Mouse (Mus musculus) ES-Bruce4 (cell line): ENCODE data around the gene Zcchc24.

ENCODE experiments used
- CTCF ChIP-seq: IDR thresholded peaks from one replicate; pipeline ENCODE4 v1.8.1; 2011; ENCODE audit warnings: low read depth, low read length
- EP300 ChIP-seq: IDR thresholded peaks from 2 replicates; pipeline ENCODE4 v1.6.1; 2011; ENCODE audit warnings: low read depth, low read length; ENCODE audit not compliant: insufficient read depth
- POLR2A ChIP-seq: IDR thresholded peaks from one replicate; pipeline ENCODE4 v1.8.1; 2011; ENCODE audit warnings: low read length; ENCODE audit not compliant: insufficient read depth

DNA sequence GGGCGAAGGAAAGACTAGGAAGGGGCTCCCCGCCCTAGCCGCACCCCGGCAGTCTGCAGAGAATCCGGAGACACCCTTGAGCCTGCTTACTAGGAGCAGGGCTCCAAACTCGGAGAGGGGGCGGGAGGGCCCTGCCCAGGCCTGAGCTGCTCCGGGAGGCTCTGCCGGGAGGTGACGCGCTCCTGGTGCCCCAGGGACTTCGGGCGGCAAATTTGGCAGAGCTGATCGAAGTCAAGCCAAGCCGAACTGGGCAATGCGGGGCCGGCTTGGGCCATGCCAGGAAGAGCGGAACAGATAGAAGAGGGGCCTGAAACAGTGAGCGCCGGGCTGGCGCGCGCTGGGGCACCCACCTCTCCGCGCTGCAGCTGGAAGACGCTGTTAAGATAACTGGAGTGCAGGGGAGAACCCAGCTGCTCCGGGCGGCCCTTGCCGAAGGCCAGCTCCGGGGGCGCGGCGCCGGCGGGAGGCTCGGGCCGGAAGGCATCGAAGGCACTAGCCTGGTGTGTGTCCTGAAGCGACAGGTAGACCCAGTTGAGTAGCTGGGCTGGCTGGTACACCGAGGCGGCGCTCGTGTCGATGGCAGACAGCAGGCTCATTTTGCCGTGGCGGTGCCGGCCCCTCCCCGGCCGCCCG is 462 bp downstream of the Zcchc24 start:
- TF ChIP-seq CTCF (no peak), EP300 (no peak), POLR2A (no peak)
